Mouse (Mus musculus) adrenal gland, adult (tissue): ENCODE data around the gene Apod.
A peak's percentile ranks its signal among the peaks of the same experiment; 100 is the strongest.

Experiments used
- DNase-seq, 2 experiments: peaks; one replicate each; pipeline ENCODE4 v3.0.0; 2022 to 2023; ENCODE audit warnings: low spot score in 1 of 2; ENCODE audit not compliant: inconsistent age in 2 of 2

Apod gene

DNA sequence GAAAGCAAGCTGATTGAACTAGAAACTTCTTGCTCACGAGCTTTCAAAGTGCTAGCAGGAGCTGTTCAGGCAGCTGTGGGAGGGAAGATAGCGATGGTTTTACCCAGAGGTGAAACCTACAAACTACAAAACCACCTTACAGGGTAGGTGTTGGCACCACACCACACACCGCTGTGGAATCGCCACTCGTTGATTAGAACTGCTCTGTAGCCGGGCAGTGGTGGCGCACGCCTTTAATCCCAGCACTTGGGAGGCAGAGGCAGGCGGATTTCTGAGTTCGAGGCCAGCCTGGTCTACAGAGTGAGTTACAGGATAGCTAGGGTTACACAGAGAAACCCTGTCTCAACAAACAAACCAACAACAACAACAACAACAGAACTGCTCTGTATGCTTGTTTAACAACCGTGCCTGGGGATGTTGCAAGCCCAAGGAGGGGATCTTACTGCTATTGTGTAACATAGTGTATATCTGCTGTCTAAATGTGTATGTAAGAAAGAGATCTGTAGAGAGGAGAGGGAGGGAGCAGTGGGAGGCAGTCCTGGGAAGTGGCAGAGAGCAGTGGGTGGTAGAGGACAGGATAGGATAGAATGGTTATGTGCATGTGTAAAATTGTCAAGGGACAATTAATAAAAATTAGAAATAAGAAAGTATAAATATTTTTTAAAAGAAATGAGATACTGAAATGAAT is 27.7 kb downstream of the Apod start:
- no peak for DNase-seq

DNA sequence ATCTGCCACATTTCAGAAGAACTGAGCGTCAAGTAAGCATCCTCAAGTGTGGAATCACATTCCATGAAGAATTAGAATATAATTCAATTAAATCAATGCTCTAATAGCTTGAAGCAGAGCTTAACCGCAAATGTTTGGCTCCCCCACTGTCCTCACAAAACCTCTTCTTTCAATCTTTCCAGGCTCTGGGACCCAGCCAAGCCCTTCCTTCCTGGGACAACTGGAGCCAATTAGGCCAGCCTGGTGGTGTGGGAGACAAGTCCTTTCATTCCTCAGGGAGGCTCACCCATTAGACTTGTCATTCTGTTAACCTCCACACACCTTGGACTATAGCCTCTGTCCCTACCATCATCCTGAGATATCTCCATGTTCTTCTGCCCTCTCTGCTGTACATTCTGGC is 32.6 kb downstream of the Apod start:
- peak in 1 of 2 experiments; percentile 37 for DNase-seq

DNA sequence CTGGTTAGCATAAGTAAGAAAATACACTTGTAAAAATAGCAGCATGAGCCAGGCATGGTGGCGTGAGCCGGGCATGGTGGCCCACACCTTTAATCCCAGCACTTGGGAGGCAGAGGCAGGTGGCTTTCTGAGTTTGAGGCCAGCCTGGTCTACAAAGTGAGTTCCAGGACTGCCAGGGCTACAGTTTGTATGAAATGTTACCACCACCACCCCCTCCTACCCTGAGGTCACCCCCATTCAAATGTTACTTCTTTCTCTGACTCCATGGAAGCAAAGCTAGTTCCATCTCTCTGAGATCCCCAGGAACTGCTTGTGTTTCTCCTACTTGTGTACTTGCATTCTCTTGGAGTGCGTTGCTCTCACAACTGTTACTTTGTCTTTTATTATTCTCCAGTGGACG is 34.4 kb downstream of the Apod start:
- DNase-seq, result no peak

DNA sequence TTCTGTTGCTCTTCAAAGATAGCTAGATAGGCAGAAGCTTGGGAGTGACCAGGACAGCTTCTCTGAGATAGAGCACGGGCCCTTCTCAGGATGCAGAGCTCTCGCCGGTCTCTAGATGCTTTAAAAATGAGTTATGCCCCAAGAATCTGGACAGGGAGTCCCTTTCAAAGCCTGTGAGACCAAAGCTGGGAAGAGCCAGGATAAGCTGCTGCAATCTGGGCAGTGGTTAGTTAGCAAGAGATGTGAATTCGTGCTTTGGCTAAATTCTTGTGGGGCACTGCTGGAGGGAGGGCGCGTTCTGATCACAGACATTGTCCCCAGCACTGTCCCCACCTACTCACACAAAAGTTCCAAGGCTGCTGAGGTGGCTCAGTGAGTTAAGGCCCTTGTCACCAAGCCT is 36.0 kb downstream of the Apod start:
- DNase-seq, result peak in 1 of 2 experiments; percentile 45

DNA sequence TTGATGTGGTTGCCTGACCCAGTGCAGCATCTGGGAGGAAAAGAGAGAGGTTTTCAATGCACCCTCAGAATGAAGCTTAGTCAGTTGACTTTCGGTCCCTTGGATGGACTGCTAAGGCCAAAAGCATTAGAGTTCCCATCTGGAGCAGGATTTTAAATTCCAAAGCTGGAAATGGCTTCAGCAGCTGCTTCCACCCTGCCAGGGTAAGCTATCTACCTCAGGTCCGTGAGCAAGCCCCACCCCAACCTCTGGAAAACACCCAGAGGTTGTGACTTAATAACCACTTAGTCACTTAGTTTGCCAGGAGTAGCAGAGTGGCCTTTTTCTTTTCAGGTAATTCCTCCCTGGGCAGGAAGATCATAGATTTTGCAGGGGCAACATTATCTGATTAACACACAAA is 36.5 kb downstream of the Apod start:
- DNase-seq, result no peak

DNA sequence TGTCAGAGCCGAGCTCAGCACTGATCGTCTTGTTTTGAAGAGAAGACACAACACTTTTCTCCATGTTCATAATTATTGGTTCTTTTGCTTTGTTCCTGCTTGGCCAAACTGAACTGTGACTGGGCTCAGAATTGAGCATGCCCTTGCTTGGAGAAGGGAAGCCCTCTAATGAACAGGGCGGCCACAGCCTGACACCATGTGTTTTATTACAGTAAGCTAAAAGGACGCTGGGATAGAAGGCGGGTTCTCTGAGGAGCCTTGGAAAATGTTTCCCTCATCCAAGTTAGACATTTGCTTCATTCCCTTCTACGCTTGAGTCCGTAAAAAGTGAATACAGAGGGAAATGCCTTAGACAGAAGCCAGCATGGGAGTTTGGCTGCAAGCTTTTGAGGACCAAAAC is 37.6 kb downstream of the Apod start:
- DNase-seq, result peak in 1 of 2 experiments; percentile 29

DNA sequence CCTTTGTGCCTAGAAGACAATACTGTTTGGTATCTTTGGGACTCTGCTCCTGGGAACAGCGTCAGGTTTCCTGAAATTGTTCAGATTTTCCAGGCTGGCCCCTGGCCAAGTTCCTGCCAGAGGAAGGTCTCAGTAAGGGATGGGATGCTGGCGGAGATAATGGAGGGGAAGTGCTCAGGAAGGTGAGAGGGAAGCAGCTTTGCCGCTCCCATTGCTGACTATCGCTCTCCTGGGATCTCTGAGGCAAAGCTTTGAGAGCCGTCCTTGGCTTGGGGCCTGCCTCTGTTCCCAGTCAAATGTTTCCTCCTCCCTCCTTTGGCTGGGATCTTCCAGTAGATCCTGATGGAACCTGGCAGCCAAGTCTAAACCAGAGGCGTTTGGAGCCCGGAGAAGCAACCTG is 38.1 kb downstream of the Apod start:
- DNase-seq, result peak; percentile 80 to 88

DNA sequence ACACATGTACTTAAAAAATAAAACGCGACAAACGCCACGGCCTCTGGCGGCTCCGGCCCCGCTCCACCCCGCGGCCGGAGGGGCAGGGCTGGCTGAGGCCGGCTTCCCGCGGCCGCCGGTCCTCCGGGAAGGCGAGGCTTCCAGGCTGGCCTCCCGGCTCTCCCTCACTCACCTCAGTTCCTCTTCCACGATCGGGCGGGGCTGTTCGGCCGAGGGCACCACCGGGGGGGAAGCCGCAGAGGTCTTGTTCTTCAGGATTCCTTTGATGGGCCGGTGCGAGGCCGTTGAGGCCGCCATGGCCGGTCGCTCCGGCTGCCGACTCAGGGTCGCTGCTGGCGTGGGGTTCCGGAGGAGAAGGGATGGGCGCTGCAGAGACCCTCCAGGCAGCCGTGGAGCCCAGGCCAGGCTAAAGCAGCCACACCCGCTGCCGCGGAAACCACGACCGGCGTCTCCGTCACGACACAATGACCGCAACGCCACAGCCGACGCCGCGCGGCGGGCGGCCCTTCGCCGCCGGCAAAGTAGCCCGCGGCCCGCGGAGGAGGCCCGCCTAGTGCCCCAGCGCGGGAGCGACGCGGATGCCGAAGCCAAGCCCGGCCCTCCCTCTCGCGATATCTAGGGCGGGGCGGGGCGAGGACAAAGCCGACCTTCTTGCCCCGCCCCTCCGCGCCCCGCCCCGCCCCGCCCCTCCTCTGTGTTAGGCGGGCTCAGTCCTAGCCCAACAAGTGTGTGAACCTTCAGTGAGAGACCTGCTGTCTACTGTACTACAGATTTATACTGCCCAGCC is 39.7 kb downstream of the Apod start, which contains the start of gene Ppp1r2:
Ppp1r2 (minus strand) TSS at position 604 of the 787 bp plus-strand sequence.
- DNase-seq, result peak; percentile 93 to 97

DNA sequence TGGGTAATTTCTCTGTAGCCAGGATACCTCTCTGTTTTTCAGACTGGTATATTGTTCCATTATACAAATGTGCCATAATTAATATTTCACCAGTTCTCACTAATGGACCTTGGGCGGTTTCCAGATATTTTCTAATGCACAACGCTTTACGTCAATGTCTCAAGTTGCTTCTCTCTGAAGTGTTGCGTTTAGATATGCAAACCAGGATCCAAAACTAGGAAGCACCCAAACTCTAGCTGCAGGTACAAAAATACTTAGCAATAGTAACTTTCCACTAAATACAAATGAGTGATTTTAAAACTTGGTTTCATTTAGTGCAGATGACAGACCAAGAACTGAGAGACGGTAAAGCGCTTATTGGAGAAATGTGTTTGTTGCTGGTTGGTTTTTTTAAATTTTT is 40.5 kb downstream of the Apod start:
- DNase-seq, result peak in 1 of 2 experiments; percentile 68

DNA sequence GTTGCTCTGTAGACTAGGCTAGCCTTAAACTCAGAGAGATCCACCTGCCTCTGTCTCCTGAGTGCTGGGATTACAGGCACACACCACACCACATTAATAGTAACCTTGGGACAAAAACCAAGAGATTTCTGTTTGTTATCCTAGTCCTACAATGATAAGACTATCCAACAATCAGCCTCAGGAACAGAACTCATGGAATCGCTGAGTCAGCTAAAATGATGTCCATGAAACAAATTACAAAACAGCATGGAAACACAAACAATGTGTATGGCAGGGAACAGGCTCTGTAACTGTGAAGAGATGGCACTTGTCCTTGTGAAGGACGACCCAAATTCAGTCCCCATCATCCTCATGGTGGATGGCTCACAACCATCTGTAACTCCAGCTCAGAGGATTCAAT is 47.9 kb downstream of the Apod start:
- DNase-seq, result no peak

DNA sequence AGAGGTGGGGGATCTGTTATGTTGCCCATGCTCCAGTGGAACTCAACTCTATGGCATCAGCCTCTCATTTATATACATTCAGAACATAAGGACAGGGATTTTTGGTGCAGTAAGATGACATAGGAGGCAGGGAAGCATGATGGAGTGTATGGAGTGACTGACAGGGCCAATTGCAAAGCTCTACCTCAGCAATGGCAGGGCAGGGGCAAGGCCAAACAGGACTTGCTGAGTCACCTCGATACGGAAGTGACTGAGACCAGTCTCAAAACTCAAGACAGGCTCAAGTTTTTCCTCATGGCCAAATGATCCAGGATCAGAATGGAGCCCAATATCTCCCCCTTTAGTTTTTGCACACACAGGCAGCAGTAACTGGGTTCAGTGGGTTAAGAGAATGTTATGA is 58.5 kb downstream of the Apod start:
- peak in 1 of 2 experiments; percentile 77 for DNase-seq

DNA sequence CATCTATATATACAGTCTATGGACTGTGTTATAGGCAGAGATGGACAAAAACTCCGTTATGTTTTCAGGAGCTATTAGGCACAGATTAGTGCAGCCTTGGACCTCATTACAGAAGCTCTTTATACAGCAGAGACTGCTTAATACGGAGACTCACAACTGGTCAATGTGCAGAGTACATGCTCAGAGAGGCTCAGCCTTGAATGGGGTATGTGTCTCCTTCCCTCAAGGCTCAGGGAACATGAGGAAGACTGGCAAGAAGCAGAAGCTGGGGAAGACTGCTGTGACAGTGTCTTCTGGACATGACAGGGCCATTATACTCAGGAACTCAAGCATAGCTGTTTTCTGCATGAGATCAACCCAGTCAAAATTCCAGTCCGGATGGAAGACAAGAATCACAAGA is 58.9 kb downstream of the Apod start:
- no peak for DNase-seq

DNA sequence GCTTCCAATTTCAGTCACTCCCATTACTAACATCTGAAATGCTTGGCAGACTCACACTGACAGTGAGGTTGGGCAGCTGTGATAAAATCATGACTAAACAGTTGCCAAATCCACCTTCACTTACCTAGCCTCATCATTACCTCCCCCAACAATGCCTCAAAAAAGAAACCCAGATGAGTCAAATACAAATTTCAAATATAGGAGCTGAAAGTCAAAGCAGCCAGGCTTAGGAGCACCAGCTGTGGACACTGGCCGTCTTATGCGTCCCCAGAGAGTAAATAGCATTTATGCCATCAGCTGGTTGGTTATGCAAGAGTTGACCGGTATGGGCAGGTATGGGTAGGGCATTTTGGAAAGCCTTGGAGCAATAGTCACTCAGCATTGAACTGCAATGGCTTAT is 65.2 kb downstream of the Apod start:
- no peak for DNase-seq

DNA sequence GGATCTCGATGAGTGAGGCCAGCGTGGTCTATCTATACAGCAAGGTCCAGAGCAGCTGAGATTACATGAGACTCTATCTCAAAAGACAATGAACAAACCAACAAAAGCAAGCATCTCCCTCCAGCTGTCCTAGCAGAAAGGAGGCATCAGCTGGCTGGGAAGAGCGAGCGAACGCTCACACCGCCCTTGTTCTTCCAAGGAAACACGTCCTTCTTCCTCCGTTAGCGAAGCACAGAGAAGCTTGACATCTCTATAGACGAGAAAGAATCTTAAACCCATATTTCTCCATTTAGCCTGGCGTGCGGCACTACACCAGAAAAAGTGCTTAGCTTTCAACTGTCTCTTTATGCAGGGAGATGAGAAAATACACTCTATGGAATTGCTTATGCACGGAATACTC is 65.9 kb downstream of the Apod start:
- no peak for DNase-seq

DNA sequence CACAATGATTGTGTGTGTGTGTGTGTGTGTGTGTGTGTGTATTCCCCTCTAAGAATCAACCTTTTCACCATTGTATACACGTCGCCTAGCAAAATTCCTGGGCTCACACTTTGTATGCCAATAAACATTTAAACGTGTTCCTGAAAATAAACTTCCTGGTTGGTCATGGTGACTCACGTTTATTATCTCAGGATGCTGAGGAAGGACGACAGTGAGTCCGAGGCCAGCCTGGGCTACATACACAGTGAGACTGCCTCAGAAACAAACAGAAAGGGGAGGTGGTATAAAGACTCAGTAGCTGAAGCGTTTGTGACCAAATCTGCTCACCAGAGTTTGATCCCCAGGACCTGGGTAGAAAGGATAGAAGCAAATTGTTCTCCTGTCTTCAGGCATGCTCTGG is 67.2 kb downstream of the Apod start:
- DNase-seq, result no peak
